Mouse (Mus musculus): ENCODE measurements around the gene Ltk. TPM values are rescaled to one million over a fixed set of nuclear protein-coding genes. Genes with fewer than 3 reads are reported as not detected.

Gene Ltk
- polyA plus RNA-seq, 1 experiment, result not detected

DNA sequence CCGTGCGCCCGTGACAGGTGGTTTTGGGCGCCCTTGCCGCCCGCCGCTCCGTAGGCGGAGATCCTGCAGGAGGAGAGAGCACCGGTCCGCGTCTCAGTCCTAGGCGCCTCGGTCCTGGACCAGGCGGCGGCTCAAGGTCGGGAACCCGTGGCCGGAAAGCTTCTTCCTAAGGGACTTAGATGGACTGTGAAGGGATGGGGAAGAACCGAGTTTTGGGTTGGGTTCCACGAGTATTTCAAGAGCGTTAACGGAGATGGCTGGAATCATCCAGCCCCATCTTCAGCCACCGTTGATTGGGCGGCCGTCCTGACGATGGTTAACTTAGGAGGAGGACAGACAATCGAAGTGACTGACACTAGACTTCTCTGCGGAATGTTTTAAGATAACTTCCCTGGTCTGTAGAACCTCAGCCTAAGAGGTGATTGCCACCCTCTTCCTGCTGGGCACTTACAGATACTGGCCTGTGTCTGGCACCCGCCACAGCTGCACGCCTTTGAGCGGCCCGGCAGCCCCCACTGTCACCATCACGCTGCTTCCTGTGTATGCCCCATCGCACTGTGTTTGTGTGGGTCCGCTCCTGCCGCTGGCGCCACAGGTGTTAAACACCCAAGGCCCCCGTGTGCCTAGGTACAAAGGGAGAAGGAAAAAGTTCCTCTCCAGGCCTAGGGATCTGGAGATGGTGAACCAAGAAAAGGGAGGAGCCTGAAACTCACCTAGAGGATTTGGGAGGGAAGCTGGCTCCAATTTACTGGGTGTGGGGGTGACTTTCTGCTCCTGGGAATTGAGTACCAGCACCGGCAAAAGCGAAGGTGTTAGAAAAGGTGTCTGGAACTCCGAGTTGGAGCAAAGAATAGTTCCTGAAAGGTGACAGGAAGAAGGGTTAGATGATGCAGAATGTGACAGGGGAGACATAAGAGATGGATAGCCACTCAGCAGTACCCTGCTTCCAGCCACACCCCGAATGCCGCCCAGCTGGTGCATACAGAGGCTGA lies 1.1 kb downstream of the Ltk start:
- Histone ChIP-seq H3K4me3 (ENCODE audit: insufficient read depth, low read length) (peak overlapping the region; percentile 34), H3K4me1 (ENCODE audit: control insufficient read depth, insufficient read depth, low read length) (no peaks in the 10 kb centered on the region), H3K27ac (ENCODE audit: insufficient read depth, low read length) (no peak overlapping the region)
- TF ChIP-seq CTCF (IDR thresholded peaks at IDR 0.05; ENCODE audit: borderline replicate concordance, insufficient read depth, low read length) (no peak), POLR2A (IDR thresholded peaks at IDR 0.05; ENCODE audit: low read depth, low read length) (no peak)

DNA sequence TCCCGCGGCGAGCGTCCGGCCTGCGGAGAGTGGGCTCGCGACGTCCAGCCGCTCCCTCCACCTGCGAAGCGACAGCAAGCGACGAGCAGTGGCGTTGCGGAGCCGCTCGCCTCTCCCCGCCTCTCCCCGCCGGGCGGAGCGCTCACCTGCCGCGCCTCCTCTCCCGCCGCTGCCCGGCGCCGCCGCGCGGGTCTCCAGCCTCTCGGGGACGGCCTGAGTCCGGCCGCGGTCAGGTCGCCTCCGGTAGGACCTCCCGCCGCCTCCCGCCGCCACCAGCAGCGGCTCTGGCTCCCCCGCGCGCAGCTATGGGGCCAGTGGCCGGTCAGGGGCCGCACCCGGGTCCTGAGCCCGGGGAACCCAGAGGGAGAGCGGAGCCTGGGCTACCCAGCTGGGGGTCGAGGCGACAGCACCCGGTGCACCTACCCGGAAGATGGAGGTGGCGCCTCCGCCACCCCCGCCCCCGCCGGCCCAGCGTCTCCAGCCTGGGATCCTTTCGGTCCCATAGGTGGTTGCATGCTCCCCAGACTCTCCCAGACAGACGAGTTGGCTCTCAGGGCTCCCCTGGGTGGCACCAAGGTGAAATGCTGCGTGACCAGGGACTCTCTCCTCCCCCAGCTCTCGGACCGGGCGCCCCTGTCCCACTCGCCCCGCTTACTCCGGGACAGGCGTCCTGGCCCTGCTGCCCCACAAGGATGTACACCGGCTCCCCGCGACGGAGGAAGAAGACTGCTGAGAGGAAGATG lies 2.0 kb downstream of the Ltk start:
- no peaks in the 10 kb centered on the region for H3K4me1 ChIP-seq (ENCODE audit: control insufficient read depth, insufficient read depth, low read length)
- TF ChIP-seq CTCF (IDR thresholded peaks at IDR 0.05; ENCODE audit: borderline replicate concordance, insufficient read depth, low read length) (no peak), POLR2A (IDR thresholded peaks at IDR 0.05; ENCODE audit: low read depth, low read length) (no peak)
- H3K4me3 ChIP-seq (ENCODE audit: insufficient read depth, low read length), result peak overlapping the region; percentile 34
- no peak overlapping the region for H3K27ac ChIP-seq (ENCODE audit: insufficient read depth, low read length)

DNA sequence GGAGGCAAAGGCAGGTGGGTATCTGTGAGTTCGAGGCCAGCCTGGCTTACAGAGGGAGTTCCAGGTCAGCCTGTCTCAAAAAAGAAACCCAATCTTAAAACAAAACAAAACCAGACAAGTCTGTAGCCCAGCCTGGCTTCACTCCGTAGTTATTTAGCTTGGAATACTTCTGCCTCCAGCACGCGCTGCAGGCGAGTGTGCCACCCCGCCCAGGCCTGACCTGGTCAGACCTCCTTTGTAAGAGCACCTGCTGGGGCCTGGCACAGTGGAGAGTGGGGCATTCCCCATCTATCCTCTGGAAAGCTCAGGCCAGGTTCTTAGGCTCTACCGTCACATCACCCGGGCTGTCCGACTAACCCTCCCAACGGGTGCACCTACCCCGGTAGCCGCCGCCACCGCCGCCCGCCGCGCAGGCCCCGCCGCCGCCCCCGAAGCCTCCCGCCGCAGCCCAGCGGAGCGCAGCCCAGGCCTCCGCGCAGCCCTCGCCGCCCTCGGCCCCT lies 2.6 kb downstream of the Ltk start:
- TF ChIP-seq POLR2A (IDR thresholded peaks at IDR 0.05; ENCODE audit: low read depth, low read length) (no peak), CTCF (IDR thresholded peaks at IDR 0.05; ENCODE audit: borderline replicate concordance, insufficient read depth, low read length) (no peak)
- Histone ChIP-seq H3K4me3 (ENCODE audit: insufficient read depth, low read length) (peak overlapping the region; percentile 34), H3K27ac (ENCODE audit: insufficient read depth, low read length) (no peak overlapping the region), H3K4me1 (ENCODE audit: control insufficient read depth, insufficient read depth, low read length) (no peaks in the 10 kb centered on the region)

DNA sequence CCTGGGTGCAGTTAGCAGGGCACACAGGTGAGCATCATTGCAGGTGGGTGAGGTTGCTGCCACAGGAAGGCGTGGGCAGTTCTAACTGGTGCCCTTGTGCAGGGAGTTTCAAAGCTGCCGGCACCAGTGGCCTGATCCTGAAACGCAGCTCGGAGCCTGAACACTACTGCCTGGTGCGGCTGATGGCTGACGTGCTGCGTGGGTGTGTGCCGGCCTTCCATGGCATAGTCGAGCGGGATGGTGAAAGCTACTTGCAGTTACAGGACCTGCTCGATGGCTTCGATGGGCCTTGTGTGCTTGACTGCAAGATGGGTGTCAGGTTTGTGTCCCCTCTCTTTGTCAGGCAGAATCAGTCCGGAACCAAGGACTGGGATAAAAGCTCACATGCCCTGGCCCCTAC lies 11.0 kb downstream of the Ltk start:
- Histone ChIP-seq H3K27ac (ENCODE audit: insufficient read depth, low read length) (no peak overlapping the region), H3K4me1 (ENCODE audit: control insufficient read depth, insufficient read depth, low read length) (no peaks in the 10 kb centered on the region), H3K4me3 (ENCODE audit: insufficient read depth, low read length) (no peak overlapping the region)
- TF ChIP-seq CTCF (IDR thresholded peaks at IDR 0.05; ENCODE audit: borderline replicate concordance, insufficient read depth, low read length) (no peak), POLR2A (IDR thresholded peaks at IDR 0.05; ENCODE audit: low read depth, low read length) (no peak)

DNA sequence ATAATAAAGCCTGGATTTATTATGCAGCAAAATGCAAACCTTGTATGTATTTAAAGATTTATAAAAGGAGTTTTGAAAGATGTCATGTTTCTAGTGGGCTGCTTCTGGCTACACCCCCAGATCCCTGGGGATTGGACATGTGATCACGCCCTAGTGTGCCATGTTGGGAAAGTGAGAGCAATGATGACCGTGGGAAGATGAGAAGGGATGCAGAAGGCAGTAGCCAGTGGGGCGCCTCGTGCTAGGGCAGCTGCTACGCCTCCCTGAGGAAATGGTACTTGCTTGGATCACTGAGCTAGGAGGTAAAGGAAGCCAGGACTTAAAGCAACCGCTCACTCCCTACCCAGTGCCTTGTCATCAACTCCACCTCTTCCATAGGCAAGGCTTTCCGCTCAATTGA lies 12.7 kb downstream of the Ltk start:
- no peak for TF ChIP-seq CTCF (IDR thresholded peaks at IDR 0.05; ENCODE audit: borderline replicate concordance, insufficient read depth, low read length)
- no peak for TF ChIP-seq POLR2A (IDR thresholded peaks at IDR 0.05; ENCODE audit: low read depth, low read length)
- Histone ChIP-seq H3K27ac (ENCODE audit: insufficient read depth, low read length) (no peak overlapping the region), H3K4me3 (ENCODE audit: insufficient read depth, low read length) (no peak overlapping the region), H3K4me1 (ENCODE audit: control insufficient read depth, insufficient read depth, low read length) (no peaks in the 10 kb centered on the region)

DNA sequence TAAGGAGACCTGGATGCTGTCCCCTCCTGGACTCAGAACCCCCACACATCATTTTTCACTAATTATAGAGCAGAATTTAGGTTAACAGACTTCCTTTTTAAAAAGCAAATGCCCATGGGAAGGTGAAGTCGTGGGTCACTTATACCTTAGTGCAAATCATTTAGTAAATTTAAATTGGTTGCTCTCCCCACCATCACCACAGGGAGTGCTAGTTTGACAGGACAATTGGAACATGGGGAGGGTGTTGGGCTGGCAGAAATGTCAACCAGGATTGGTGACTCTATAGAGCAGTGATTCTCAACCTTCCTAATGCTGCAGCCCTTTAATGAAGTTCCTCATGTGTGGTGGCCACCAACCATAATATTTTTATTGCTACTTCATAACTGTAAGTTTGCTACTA lies 14.9 kb downstream of the Ltk start:
- Histone ChIP-seq H3K27ac (ENCODE audit: insufficient read depth, low read length) (no peak overlapping the region), H3K4me3 (ENCODE audit: insufficient read depth, low read length) (no peak overlapping the region), H3K4me1 (ENCODE audit: control insufficient read depth, insufficient read depth, low read length) (no peaks in the 10 kb centered on the region)
- TF ChIP-seq CTCF (IDR thresholded peaks at IDR 0.05; ENCODE audit: borderline replicate concordance, insufficient read depth, low read length) (no peak), POLR2A (IDR thresholded peaks at IDR 0.05; ENCODE audit: low read depth, low read length) (no peak)

DNA sequence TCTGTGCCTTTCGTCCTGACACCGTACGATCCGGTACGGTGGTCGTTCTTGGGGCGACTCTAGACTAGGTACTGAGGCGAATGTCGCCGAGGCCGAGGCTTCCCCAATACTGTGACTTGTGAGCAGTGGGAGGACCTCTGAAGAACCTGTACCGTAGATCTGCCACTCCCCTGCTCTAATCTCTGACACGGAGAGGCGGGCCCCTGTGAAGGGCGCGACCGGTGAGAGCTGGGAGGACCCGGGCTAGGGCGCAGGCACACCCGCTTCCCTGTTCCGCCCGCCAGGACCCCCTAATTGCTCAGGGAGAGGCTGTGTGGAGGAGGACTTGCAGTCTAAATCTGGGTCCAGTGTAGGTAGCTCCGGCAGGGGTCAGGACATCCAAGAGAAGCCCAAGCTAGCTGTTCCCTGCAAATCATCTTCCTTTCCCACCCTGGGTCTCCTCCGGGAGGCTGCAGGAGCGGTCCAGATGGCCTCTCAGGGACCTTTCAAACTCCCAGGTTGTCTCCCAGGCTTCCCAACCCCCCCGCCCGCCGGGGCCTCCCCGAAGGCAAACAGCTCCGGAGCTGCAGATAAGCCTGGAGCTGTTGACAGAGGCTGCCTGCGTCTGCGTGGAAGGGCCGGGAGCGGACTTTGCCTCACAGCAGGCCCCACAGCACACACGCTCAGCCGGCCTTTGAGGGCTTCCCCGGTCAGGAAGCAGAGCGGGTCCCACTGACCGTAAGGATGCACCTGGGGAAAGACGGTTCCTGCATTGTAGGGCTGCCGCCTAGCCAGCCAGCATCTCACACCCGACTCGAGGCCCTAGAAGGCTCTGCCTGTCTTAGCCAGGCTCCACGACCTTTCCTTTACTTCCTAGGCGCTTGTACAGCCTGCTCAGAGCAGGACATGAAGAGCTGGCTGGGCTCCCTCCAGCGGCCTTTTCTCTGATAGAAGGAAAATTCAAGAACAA lies 15.8 kb downstream of the Ltk start:
- Histone ChIP-seq H3K4me1 (ENCODE audit: control insufficient read depth, insufficient read depth, low read length) (no peaks in the 10 kb centered on the region), H3K4me3 (ENCODE audit: insufficient read depth, low read length) (no peak overlapping the region), H3K27ac (ENCODE audit: insufficient read depth, low read length) (no peak overlapping the region)
- TF ChIP-seq CTCF (IDR thresholded peaks at IDR 0.05; ENCODE audit: borderline replicate concordance, insufficient read depth, low read length) (no peak), POLR2A (IDR thresholded peaks at IDR 0.05; ENCODE audit: low read depth, low read length) (no peak)

DNA sequence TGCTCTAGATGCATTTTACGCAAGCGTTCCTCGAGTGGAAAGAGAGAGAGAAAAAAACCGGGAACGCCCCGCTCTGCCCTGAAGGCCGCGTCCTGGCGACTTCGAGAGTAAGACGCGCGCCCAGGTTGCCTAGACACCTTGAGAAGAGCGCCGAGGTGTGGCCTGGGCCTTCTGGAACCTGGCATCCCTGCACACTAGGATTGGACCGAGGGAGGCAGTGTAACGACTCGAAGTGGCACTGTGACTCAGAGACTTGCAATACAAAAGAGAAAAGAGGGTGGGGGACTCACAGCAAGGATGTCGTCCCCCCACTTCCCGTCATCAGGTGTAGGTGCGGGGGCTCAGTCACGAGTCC lies 16.4 kb downstream of the Ltk start:
- no peaks in the 10 kb centered on the region for H3K4me1 ChIP-seq (ENCODE audit: control insufficient read depth, insufficient read depth, low read length)
- TF ChIP-seq POLR2A (IDR thresholded peaks at IDR 0.05; ENCODE audit: low read depth, low read length) (no peak), CTCF (IDR thresholded peaks at IDR 0.05; ENCODE audit: borderline replicate concordance, insufficient read depth, low read length) (no peak)
- no peak overlapping the region for H3K4me3 ChIP-seq (ENCODE audit: insufficient read depth, low read length)
- no peak overlapping the region for H3K27ac ChIP-seq (ENCODE audit: insufficient read depth, low read length)

All from embryonic fibroblast, embryonic 13.5 days (primary cell).